Mouse (Mus musculus): ENCODE data around the gene AI593442. TPM values are rescaled to one million over a fixed set of nuclear protein-coding genes. Genes with fewer than 3 reads are reported as not detected.

AI593442 gene
- polyA plus RNA-seq (2015; fragmentation: Nextera tagmentation; extraction: Ambion mirVana) = 92.4 and 95.2 TPM in 2 replicates

DNA sequence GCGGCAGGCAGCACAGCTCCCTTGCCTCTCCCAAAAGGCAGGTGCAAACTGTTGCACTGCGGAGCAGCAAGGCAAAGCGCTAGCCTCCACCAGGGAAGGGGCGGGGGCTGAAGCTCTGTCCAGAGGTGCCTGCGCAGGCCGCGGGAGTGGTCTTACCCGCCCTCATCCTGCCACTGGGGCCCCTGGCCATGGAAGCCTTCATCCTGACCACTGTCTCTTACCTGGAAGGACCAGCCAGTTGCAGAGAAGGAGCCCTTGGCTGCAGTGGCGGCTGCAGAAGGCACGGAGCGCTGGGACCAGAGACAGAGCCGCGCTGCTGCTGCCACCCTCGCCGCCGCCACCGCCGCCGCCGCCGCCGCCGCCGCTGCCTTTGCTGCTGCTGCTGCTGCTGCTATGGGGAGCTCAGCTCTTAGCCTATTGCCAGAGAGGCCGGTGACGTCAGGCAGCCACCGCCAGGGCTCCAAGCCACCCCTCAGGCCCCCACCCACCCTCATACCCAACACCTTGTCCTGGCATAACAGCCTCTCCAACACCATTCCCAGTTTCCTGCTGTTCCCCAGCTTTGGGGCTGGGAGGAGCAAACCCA is at the start of gene AI593442:
TSS of gene AI593442 (minus strand) at position 419 of the 586 bp plus-strand sequence.
- 0% methylated on average over 22 of the region's 27 CpGs for WGBS
- H3K36me3 ChIP-seq (ENCODE audit: control insufficient read depth, insufficient read depth, low read length) = no peaks in the 10 kb centered on the region
- H3K4me2 ChIP-seq (ENCODE audit: low read length) = peak within 1 kb of the TSS; percentile 91
- peak within 1 kb of the TSS; percentile 93 for H3K27ac ChIP-seq (ENCODE audit: low read depth, low read length)
- H3K9ac ChIP-seq (ENCODE audit: low read depth, low read length) = peak within 1 kb of the TSS; percentile 89
- H3K4me1 ChIP-seq (ENCODE audit: control insufficient read depth, insufficient read depth, low read depth, low read length) = peaks cover 5% of the 10 kb centered on the region
- peak; percentile 95 for ATAC-seq
- no peaks in the 10 kb centered on the region for H3K27me3 ChIP-seq (replicated peaks; ENCODE audit: control insufficient read depth, insufficient read depth, low read length)
- no peaks in the 10 kb centered on the region for H3K9me3 ChIP-seq (ENCODE audit: control insufficient read depth, low read length)
- H3K4me3 ChIP-seq (ENCODE audit: low read length) = peak within 1 kb of the TSS; percentile 78

DNA sequence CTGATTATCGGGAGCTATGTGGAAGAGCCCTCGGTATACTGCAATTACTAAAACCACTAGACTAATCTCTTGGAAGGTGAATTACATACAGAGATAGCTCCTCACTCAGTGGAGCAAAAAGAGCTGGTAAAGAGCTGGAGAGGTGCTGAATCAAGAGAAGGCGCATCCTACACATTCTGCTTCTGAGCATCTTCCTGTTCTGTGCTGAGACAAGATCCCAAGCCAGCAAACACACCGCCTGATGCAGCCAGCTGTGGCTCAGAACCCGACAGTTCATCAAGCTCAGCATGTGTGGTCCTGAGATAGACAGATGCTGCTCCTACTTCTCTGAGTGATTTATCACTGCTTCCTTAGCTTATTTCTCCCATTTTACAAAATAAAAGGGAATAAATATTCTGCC is 49.2 kb upstream of the AI593442 start:
- H3K9me3 ChIP-seq (ENCODE audit: control insufficient read depth, low read length) = no peaks in the 10 kb centered on the region
- H3K9ac ChIP-seq (ENCODE audit: low read depth, low read length) = no peak overlapping the region
- H3K27ac ChIP-seq (ENCODE audit: low read depth, low read length) = no peak overlapping the region
- no peak overlapping the region for H3K4me2 ChIP-seq (ENCODE audit: low read length)
- no peaks in the 10 kb centered on the region for H3K4me1 ChIP-seq (ENCODE audit: control insufficient read depth, insufficient read depth, low read depth, low read length)
- WGBS = 92% methylated on average over 5 of the region's 5 CpGs
- ATAC-seq = no peak
- no peaks in the 10 kb centered on the region for H3K36me3 ChIP-seq (ENCODE audit: control insufficient read depth, insufficient read depth, low read length)
- H3K27me3 ChIP-seq (replicated peaks; ENCODE audit: control insufficient read depth, insufficient read depth, low read length) = no peaks in the 10 kb centered on the region
- H3K4me3 ChIP-seq (ENCODE audit: low read length) = no peak overlapping the region

DNA sequence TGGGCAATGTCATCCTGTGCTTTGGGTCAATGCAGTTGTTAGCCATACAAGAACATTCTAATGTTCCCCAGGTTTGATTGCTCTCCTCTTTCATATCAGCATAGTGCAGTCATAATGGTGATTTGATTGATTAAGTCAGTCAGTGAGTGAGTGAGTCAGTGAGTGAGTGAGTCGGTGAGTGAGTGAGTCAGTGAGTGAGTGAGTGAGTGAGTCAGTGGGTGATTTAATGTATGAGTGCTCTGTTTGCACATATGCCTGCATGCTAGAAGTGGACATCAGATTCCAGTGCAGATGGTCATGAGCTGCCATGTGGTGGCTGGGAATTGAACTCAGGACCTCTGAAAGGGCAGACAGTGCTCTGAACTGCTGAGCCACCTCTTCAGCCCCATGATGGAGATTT is 43.0 kb upstream of the AI593442 start:
- Histone ChIP-seq H3K4me3 (ENCODE audit: low read length) (no peak overlapping the region), H3K36me3 (ENCODE audit: control insufficient read depth, insufficient read depth, low read length) (no peaks in the 10 kb centered on the region), H3K27me3 (replicated peaks; ENCODE audit: control insufficient read depth, insufficient read depth, low read length) (no peaks in the 10 kb centered on the region), H3K9ac (ENCODE audit: low read depth, low read length) (no peak overlapping the region), H3K27ac (ENCODE audit: low read depth, low read length) (no peak overlapping the region), H3K9me3 (ENCODE audit: control insufficient read depth, low read length) (no peaks in the 10 kb centered on the region), H3K4me2 (ENCODE audit: low read length) (no peak overlapping the region), H3K4me1 (ENCODE audit: control insufficient read depth, insufficient read depth, low read depth, low read length) (no peaks in the 10 kb centered on the region)
- ATAC-seq = no peak
- WGBS = 93% methylated on average over 1 of the region's 1 CpGs

DNA sequence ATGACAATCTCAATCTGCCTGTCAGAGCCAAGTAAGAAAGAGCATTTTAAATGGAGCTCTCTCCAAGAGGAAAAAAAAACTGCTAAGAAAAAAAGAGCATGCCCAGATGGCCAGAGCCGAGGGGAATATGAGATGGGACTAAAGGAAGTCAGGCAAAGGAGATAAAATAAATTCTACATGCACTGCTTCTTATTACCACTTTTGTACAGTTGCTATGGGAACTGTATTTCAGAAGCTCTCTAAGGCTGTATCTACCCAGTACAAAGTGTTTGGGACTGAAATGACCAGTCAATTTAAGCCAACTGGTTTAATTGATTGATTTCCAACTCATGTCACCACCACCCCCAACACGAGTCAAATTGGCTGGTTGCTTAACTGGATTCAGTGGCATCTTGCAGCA is 40.0 kb upstream of the AI593442 start:
- 54% methylated on average over 2 of the region's 2 CpGs for WGBS
- Histone ChIP-seq H3K9ac (ENCODE audit: low read depth, low read length) (no peak overlapping the region), H3K9me3 (ENCODE audit: control insufficient read depth, low read length) (no peaks in the 10 kb centered on the region), H3K4me1 (ENCODE audit: control insufficient read depth, insufficient read depth, low read depth, low read length) (no peaks in the 10 kb centered on the region), H3K4me2 (ENCODE audit: low read length) (no peak overlapping the region), H3K27ac (ENCODE audit: low read depth, low read length) (no peak overlapping the region), H3K27me3 (replicated peaks; ENCODE audit: control insufficient read depth, insufficient read depth, low read length) (no peaks in the 10 kb centered on the region), H3K36me3 (ENCODE audit: control insufficient read depth, insufficient read depth, low read length) (no peaks in the 10 kb centered on the region), H3K4me3 (ENCODE audit: low read length) (no peak overlapping the region)
- ATAC-seq = no peak

DNA sequence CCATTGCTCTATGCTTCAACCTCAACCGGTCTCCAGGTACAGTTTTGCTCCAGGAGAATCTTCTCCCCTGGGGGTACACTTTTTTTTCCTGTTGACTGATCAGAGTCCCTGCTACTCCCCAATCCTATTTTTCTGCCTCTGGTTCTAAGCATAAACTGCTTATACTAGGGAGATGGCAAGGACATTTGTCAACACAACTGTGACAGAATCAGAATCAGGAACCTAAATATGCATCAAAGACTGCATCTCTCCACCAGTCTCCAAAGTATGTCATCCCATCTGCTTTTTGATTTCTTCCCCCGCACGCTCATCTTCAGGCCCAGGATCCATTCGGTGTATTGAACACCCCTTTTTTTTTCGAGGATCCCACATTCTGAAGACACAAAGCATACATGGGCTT is 456 bp upstream of the AI593442 start:
- 40% methylated on average over 5 of the region's 5 CpGs for WGBS
- H3K4me1 ChIP-seq (ENCODE audit: control insufficient read depth, insufficient read depth, low read depth, low read length) = peaks cover 5% of the 10 kb centered on the region
- H3K27ac ChIP-seq (ENCODE audit: low read depth, low read length) = peak overlapping the region; percentile 93
- peak overlapping the region; percentile 91 for H3K4me2 ChIP-seq (ENCODE audit: low read length)
- H3K4me3 ChIP-seq (ENCODE audit: low read length) = peak overlapping the region; percentile 78
- ATAC-seq = no peak
- no peaks in the 10 kb centered on the region for H3K27me3 ChIP-seq (replicated peaks; ENCODE audit: control insufficient read depth, insufficient read depth, low read length)
- H3K9me3 ChIP-seq (ENCODE audit: control insufficient read depth, low read length) = no peaks in the 10 kb centered on the region
- H3K9ac ChIP-seq (ENCODE audit: low read depth, low read length) = peak overlapping the region; percentile 89; the same call in 1 of the 2 replicates
- H3K36me3 ChIP-seq (ENCODE audit: control insufficient read depth, insufficient read depth, low read length) = no peaks in the 10 kb centered on the region

DNA sequence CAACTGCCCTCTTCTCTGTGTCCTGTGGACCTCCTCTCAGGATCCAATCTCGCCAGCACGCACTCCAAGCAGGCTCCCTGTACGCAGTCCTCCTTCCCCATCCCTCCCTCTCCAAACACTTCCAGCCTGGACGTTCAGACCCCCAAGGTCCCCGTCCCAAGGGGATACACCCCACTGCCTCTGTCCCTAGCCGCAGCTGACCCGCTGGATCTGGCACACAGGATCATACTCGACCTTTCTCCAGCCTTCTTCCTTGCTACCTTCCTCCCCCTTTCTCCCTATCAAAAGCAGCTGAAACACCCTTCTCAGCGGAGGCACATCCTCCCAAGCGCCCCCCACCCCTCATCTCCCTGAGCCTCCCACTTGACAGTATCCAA is 753 bp downstream of the AI593442 start:
- Histone ChIP-seq H3K27me3 (replicated peaks; ENCODE audit: control insufficient read depth, insufficient read depth, low read length) (no peaks in the 10 kb centered on the region), H3K27ac (ENCODE audit: low read depth, low read length) (peak overlapping the region; percentile 93), H3K36me3 (ENCODE audit: control insufficient read depth, insufficient read depth, low read length) (no peaks in the 10 kb centered on the region), H3K9ac (ENCODE audit: low read depth, low read length) (peak overlapping the region; percentile 89), H3K4me2 (ENCODE audit: low read length) (peak overlapping the region; percentile 91), H3K4me1 (ENCODE audit: control insufficient read depth, insufficient read depth, low read depth, low read length) (peaks cover 5% of the 10 kb centered on the region), H3K9me3 (ENCODE audit: control insufficient read depth, low read length) (no peaks in the 10 kb centered on the region), H3K4me3 (ENCODE audit: low read length) (peak overlapping the region; percentile 78)
- 1% methylated on average over 10 of the region's 10 CpGs for WGBS
- no peak; the same call in none of the 2 replicates for ATAC-seq

DNA sequence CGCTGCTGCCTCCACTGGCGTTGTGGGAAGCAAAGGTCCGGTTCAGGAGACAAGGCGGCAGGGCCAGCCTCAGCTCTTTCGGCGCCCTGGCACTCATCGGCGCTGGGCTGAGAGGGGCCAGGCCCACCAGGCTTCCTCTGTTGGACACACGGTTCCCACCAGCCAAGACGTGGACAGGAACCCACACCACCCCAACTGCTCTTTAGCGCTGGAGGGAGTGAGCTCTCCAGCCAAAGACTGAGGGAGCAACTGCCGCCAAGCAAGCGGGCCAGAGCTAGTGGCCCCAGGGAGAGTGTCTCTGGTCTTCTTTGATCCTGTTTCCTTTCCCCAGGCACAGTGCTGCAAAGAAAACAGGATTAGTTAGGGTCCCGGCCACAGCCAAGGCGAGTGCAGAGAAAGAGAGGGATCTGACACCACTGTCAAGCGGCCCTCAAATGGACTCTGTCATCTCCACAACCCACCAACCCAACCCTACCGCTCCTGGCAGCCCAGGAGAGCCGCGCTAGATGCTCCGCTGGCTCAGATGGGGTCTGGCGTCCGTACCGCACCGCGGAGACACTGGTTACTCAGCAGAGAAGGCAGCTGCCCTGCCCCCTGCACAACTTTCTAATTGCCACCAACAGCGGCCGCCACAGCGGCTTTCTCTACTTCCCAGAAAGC is 1.3 kb downstream of the AI593442 start:
- Histone ChIP-seq H3K4me1 (ENCODE audit: control insufficient read depth, insufficient read depth, low read depth, low read length) (peaks cover 5% of the 10 kb centered on the region), H3K36me3 (ENCODE audit: control insufficient read depth, insufficient read depth, low read length) (no peaks in the 10 kb centered on the region), H3K4me3 (ENCODE audit: low read length) (peak overlapping the region; percentile 78), H3K27ac (ENCODE audit: low read depth, low read length) (peak overlapping the region; percentile 93), H3K27me3 (replicated peaks; ENCODE audit: control insufficient read depth, insufficient read depth, low read length) (no peaks in the 10 kb centered on the region), H3K9me3 (ENCODE audit: control insufficient read depth, low read length) (no peaks in the 10 kb centered on the region), H3K9ac (ENCODE audit: low read depth, low read length) (peak overlapping the region; percentile 89), H3K4me2 (ENCODE audit: low read length) (peak overlapping the region; percentile 91)
- peak; percentile 51 for ATAC-seq
- WGBS = 0% methylated on average over 27 of the region's 28 CpGs

DNA sequence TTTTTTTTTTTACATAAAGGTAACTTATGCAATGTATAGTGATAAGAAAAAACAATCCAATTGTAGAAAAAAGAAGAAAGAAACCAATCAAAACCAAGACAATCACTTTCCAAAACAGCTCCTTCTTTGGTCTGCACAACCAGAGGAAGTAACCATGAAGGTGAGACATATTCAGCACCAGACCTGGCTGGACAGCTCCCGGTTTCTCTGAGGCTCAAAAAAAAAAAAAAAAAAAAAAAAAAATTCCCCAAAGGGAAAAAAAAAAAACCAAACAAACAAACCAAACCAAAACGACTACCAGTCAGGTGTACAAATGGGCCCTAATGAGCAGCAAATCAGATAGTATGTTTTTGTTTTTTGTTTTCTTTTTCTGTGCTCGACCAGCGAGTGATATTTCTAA is 3.0 kb downstream of the AI593442 start:
- 32% methylated on average over 4 of the region's 4 CpGs for WGBS
- Histone ChIP-seq H3K9me3 (ENCODE audit: control insufficient read depth, low read length) (no peaks in the 10 kb centered on the region), H3K36me3 (ENCODE audit: control insufficient read depth, insufficient read depth, low read length) (no peaks in the 10 kb centered on the region), H3K4me3 (ENCODE audit: low read length) (peak overlapping the region; percentile 78), H3K9ac (ENCODE audit: low read depth, low read length) (no peak overlapping the region), H3K4me1 (ENCODE audit: control insufficient read depth, insufficient read depth, low read depth, low read length) (peaks cover 5% of the 10 kb centered on the region), H3K27ac (ENCODE audit: low read depth, low read length) (no peak overlapping the region), H3K4me2 (ENCODE audit: low read length) (peak overlapping the region; percentile 91), H3K27me3 (replicated peaks; ENCODE audit: control insufficient read depth, insufficient read depth, low read length) (no peaks in the 10 kb centered on the region)
- ATAC-seq = no peak

DNA sequence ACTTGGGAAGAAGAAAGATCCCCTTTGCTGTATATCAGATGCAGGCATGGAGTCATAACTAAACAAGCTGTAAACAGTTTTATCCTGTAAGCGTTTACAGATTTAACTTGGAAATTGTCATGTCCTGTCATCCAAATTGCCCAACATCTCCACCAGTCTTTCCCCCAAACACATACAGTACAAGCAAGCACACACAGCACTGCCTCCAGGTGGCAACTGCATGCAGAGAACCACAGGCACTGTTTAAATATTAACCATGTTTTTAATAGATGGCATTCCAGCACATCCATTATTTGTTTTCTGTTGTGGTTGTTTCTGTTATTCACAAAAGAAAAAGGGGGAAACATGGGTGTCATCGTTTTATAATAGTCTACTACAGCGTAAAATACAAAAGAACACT is 3.6 kb downstream of the AI593442 start:
- Histone ChIP-seq H3K4me2 (ENCODE audit: low read length) (peak overlapping the region; percentile 32), H3K4me3 (ENCODE audit: low read length) (peak overlapping the region; percentile 8; the same call in 1 of the 2 replicates), H3K9me3 (ENCODE audit: control insufficient read depth, low read length) (no peaks in the 10 kb centered on the region), H3K4me1 (ENCODE audit: control insufficient read depth, insufficient read depth, low read depth, low read length) (peaks cover 5% of the 10 kb centered on the region), H3K36me3 (ENCODE audit: control insufficient read depth, insufficient read depth, low read length) (no peaks in the 10 kb centered on the region), H3K9ac (ENCODE audit: low read depth, low read length) (no peak overlapping the region), H3K27ac (ENCODE audit: low read depth, low read length) (no peak overlapping the region), H3K27me3 (replicated peaks; ENCODE audit: control insufficient read depth, insufficient read depth, low read length) (no peaks in the 10 kb centered on the region)
- 64% methylated on average over 3 of the region's 3 CpGs for WGBS
- ATAC-seq = no peak

All from hindbrain, embryonic 16.5 days (tissue).